Mouse (Mus musculus) intestine, embryonic 14.5 days (tissue): ENCODE data around the gene Miox. TPM values are rescaled to one million over a fixed set of nuclear protein-coding genes. Genes with fewer than 3 reads are reported as not detected.

ENCODE experiments used
- ATAC-seq: fragments of 200-750 bp; cut with Nextera tagmentation; replicated peaks from 2 replicates; pipeline ENCODE4 v1.8.0; 2017; ENCODE audit warnings: low read depth, moderate number of reproducible peaks, moderate TSS enrichment, moderate library complexity; ENCODE audit not compliant: low FRiP score, low TSS enrichment
- DNase-seq: peaks from one replicate; pipeline ENCODE4 v3.0.0-alpha.2; 2018; ENCODE audit warnings: low spot score
- H3K27ac ChIP-seq: fragments of 300-500 bp; sonication (generic); 2 replicates; pipeline ENCODE4 v1.5.1; 2014; ENCODE audit warnings: low read depth, mild to moderate bottlenecking, control low read depth
- H3K27me3 ChIP-seq: fragments of 300-500 bp; sonication (generic); replicated peaks from 2 replicates; pipeline ENCODE4 v1.6.1; 2014; ENCODE audit warnings: low read length, control low read depth; ENCODE audit not compliant: control insufficient read depth, insufficient read depth
- H3K36me3 ChIP-seq: fragments of 300-500 bp; sonication (generic); 2 replicates; pipeline ENCODE4 v1.6.1; 2014; ENCODE audit warnings: low read length, control low read depth; ENCODE audit not compliant: control insufficient read depth, insufficient read depth
- H3K4me1 ChIP-seq: fragments of 300-500 bp; sonication (generic); replicated peaks from 2 replicates; pipeline ENCODE4 v1.6.1; 2014; ENCODE audit warnings: low read length, control low read depth, mixed read lengths; ENCODE audit not compliant: control insufficient read depth, insufficient read depth
- H3K4me2 ChIP-seq: fragments of 300-500 bp; sonication (generic); 2 replicates; pipeline ENCODE4 v1.6.1; 2014; ENCODE audit warnings: low read length
- H3K4me3 ChIP-seq: fragments of 300-500 bp; sonication (generic); 2 replicates; pipeline ENCODE4 v1.5.1; 2014; ENCODE audit warnings: low read depth, low read length, control low read depth, mixed read lengths
- H3K9ac ChIP-seq: fragments of 300-500 bp; sonication (generic); 2 replicates; pipeline ENCODE4 v1.6.1; 2014; ENCODE audit warnings: mild to moderate bottlenecking, low read length
- H3K9me3 ChIP-seq: fragments of 300-500 bp; sonication (generic); 2 replicates; pipeline ENCODE4 v1.6.1; 2016; ENCODE audit warnings: low read length, control low read depth; ENCODE audit not compliant: control insufficient read depth
- WGBS: fragments of 180-500 bp; shearing (Covaris S2); extraction: QIAGEN DNeasy Blood & Tissue Kit; methylation state at CpG from one replicate; pipeline ENCODE4 v1.1.7; 2014; 5-methylcytosine and 5-hydroxymethylcytosine counted together
- polyA plus RNA-seq: library from polyadenylated mRNA; unstranded; fragments of >200 nt; fragmentation: Nextera tagmentation; extraction: Ambion mirVana; gene quantifications from 2 replicates; pipeline ENCODE4 v1.2.1, GENCODE M21; 2014

Gene Miox
- polyA plus RNA-seq, 1 experiment from 2014 or later = not detected

DNA sequence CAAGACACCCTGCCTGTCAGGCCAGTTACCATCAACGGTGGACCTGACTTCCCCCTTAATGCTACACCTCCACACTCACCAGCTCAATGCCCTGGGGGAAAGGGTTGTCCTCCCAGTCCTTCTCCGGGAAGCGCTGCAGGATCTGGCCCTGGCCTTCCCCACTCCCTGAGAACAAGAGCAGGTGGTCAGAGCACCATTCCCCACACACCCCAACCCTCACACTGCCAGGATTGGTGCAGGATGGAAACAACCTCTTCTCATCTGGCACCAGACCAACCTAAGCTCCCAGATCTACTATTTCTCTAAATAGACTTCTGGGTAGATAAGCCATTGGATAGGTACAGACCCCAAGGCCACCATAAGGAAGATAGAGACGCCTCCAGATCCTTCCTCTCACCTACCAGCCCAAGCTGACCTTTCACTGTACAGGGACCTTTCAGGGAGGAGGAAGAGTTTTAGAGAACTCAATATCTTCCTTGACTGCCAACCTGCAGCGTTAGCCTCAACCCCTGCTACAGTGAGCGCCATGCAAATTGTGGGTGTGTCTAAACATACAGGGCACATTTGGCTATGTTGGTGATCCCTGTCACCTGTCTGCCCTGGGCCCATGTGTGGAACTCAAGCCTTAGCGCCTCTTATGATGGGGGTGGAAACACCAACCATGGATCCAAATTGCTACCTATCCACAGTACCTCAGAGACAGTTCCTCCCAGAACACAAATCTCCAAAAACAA is 25.6 kb upstream of the Miox start:
- 85% methylated on average over 7 of the region's 7 CpGs for WGBS
- Histone ChIP-seq H3K9me3 (no peaks in the 10 kb centered on the region), H3K4me3 (no peak overlapping the region), H3K27ac (no peak overlapping the region), H3K36me3 (peaks cover 30% of the 10 kb centered on the region), H3K27me3 (no peaks in the 10 kb centered on the region), H3K4me1 (peaks cover 11% of the 10 kb centered on the region), H3K4me2 (no peak overlapping the region), H3K9ac (no peak overlapping the region)
- ATAC-seq (no peak), DNase-seq (no peak)

DNA sequence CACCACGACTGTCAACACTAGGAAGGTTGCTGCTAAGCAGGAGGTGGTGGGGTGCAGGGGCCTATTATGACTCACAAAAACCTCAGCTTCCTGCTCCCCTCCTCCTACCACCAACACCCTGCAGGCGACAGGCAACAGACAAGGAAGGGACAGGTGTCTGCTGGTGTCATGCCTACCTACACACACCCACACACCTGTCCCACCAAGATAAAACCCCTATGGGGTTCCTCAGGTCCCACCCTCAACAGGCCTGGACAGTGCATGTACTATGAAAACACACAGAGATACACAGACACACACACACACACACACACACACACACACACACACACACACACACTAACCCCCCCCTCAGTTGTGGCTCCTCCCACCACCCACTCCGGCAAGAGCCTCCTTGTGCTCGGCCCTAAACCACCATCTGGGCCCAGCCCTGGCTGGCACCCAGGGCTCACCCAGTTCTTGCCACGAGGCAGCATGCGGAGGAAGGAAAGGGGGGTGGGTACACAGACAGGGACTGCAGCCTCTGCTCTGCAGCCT is 24.2 kb upstream of the Miox start:
- H3K9ac ChIP-seq = no peak overlapping the region
- H3K9me3 ChIP-seq = no peaks in the 10 kb centered on the region
- no peak overlapping the region for H3K4me3 ChIP-seq
- no peak for ATAC-seq
- H3K27me3 ChIP-seq = no peaks in the 10 kb centered on the region
- DNase-seq = no peak
- peaks cover 16% of the 10 kb centered on the region for H3K36me3 ChIP-seq
- 76% methylated on average over 6 of the region's 6 CpGs for WGBS
- H3K4me2 ChIP-seq = no peak overlapping the region
- H3K27ac ChIP-seq = no peak overlapping the region
- peaks cover 19% of the 10 kb centered on the region for H3K4me1 ChIP-seq

DNA sequence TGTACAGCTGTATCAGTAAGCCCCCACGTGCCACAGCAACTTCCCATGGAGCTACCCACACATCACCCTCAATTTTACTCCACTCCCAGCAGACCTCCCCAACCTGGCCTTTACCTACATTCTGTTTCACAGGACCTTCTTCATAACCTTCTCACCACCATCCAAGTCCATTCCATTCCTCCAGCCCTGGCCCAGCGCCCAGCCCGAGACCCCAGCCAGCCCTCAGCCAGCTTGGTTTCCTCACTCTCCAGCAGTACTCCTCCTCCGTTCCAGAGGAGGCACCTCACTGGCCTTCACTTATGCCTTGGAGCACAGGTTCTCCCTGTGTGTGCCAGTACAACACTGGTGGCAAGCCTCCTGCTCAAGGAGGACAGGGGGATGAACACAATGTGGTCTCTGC is 20.8 kb upstream of the Miox start:
- no peak overlapping the region for H3K4me2 ChIP-seq
- H3K36me3 ChIP-seq = no peaks in the 10 kb centered on the region
- DNase-seq = no peak
- peaks cover 19% of the 10 kb centered on the region for H3K4me1 ChIP-seq
- H3K9me3 ChIP-seq = no peaks in the 10 kb centered on the region
- no peak overlapping the region for H3K27ac ChIP-seq
- 68% methylated on average over 4 of the region's 4 CpGs for WGBS
- no peak for ATAC-seq
- H3K4me3 ChIP-seq = no peak overlapping the region
- H3K9ac ChIP-seq = no peak overlapping the region
- H3K27me3 ChIP-seq = no peaks in the 10 kb centered on the region

DNA sequence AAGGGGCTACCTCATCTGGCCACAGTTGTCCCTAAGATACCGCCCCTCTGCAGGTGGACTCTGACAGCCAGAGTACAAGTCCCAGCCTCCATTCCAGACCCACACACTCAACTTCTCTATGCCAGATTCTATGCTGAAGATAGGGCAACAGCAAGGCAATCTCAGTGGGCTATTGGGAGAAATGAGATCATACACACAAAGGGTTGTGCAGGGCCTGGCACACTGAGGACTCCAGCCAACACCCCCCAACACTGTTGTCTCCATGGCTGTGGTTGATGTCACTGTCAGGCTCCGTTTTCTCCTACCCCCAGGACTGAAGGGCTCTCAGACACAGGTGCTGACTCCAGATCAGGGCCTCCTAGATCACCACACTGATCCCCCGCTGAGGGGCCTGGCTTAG is 20.1 kb upstream of the Miox start:
- no peaks in the 10 kb centered on the region for H3K27me3 ChIP-seq
- H3K9me3 ChIP-seq = no peaks in the 10 kb centered on the region
- peak overlapping the region; percentile 98 for H3K4me3 ChIP-seq
- 34% methylated on average over 3 of the region's 3 CpGs for WGBS
- no peaks in the 10 kb centered on the region for H3K36me3 ChIP-seq
- DNase-seq = no peak
- ATAC-seq = no peak
- H3K4me2 ChIP-seq = peak overlapping the region; percentile 84
- H3K27ac ChIP-seq = no peak overlapping the region
- H3K9ac ChIP-seq = peak overlapping the region; percentile 83
- H3K4me1 ChIP-seq = peaks cover 19% of the 10 kb centered on the region

DNA sequence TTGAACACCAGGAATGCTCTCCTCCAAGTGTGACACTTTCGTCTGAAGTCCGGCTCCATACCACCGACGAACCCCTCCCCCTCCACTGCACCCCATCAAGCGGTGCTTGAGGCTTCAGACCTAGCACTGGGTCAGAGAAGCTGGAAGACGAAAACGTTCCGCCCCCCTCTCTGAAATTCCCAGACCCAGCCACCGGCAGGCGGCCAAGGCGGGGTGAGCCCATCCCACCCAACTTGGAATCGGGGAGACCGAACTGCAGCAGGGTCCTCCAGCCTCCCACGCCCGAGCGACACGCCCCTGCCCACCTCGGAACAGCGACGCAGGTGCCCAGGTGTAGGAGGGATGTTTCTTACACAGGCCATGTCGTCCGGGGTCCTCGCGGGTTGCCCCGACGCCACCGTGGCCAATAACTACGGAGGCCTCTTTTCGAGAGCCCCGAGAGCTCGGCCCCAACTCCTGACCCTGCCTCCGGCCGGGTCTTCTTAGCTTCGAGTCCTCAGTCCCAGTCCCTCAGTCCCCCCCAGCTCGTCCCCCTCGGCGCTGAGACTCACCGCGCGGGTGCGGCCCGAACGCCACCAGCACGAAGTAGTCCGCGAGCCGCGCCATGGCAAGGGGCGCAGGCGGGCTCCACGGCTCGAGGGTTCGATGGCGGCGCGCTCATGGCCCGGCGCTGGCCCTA is 19.5 kb upstream of the Miox start:
- H3K4me2 ChIP-seq = peak overlapping the region; percentile 84
- H3K4me1 ChIP-seq = peaks cover 19% of the 10 kb centered on the region
- H3K9ac ChIP-seq = peak overlapping the region; percentile 83
- peak; percentile 49 for ATAC-seq
- H3K27ac ChIP-seq = no peak overlapping the region
- under 1% methylated on average over 56 of the region's 58 CpGs for WGBS
- H3K4me3 ChIP-seq = peak overlapping the region; percentile 98
- H3K36me3 ChIP-seq = no peaks in the 10 kb centered on the region
- H3K27me3 ChIP-seq = no peaks in the 10 kb centered on the region
- peak; percentile 73 for DNase-seq
- no peaks in the 10 kb centered on the region for H3K9me3 ChIP-seq

DNA sequence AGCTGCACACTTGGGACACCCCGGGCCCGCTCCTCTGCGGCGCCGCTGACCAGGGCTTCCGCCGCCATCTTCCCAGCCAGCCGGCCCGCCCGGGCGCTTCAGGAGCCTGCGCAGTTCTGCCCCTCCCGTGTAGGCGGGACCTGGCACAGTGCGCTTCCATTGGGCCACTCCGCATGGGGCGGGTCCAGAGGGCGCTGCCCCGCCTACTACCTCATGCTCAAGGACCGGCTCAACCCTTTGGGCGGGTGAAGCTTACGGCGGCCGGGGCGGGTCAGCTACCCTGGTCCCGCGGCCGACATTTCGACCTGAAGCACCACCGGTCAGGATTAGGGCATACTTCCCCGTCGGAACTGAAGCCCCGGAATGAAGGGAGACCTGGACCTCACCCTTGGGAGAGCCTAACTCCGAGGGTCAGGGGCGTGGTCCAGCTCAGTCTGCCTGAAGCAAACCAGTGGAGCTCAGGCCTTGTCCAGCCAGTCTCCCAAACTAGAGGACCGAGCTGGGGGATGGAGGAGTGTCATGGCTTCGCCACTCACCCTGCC is 18.9 kb upstream of the Miox start, which contains the start of gene Sbf1:
TSS of gene Sbf1 (minus strand) at position 122 of the 542 bp plus-strand sequence.
- Histone ChIP-seq H3K4me3 (peak within 1 kb of the TSS; percentile 98), H3K4me1 (peaks cover 16% of the 10 kb centered on the region), H3K4me2 (peak within 1 kb of the TSS; percentile 84), H3K27me3 (no peaks in the 10 kb centered on the region), H3K9ac (peak within 1 kb of the TSS; percentile 83), H3K27ac (no peak within 1 kb of the TSS), H3K36me3 (no peaks in the 10 kb centered on the region), H3K9me3 (no peaks in the 10 kb centered on the region)
- peak; percentile 92 for DNase-seq
- ATAC-seq = peak; percentile 100
- 1% methylated on average over 37 of the region's 37 CpGs for WGBS

DNA sequence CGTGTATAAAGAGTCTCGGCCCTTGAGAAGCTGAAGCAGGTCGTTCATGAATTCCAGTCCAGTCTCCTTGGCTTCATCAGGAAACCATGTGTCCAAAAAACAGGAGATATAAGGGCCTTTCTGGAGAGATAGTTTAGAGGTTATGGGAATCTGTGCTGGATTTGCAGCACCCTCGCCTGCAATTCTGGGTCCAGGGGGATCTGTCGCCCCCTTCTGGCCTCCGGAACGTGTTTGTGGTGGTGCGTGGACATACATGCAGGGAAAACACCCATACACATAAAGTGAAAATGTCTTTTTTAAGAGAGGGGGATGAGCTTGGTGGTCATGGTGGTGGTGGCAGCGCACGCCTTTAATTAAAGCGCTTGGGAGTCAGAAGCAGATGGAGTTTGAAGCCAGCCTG is 18.1 kb upstream of the Miox start:
- Histone ChIP-seq H3K36me3 (no peaks in the 10 kb centered on the region), H3K9me3 (no peaks in the 10 kb centered on the region), H3K27me3 (no peaks in the 10 kb centered on the region), H3K4me1 (peaks cover 16% of the 10 kb centered on the region), H3K4me3 (no peak overlapping the region), H3K27ac (no peak overlapping the region), H3K4me2 (no peak overlapping the region), H3K9ac (no peak overlapping the region)
- 68% methylated on average over 11 of the region's 11 CpGs for WGBS
- ATAC-seq (no peak), DNase-seq (no peak)

DNA sequence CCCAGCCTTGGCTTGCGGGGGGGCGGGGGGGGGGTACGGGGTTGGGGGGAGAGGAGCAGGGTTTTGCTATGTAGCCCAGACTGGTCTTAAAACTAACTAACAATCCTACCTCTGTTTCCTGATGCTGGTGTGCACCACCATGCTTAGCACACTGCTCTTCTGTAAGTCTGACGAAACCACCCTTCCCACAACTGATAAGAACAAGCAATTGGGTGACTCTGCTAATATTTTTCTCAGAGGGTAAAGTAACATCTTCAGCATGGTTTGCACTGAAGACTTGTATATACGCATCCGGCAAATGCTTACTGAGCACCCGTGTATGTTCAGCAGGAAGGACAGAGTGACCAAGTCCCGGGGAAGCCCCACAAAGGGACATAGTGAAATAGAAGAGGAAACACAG is 12.9 kb upstream of the Miox start:
- no peak for ATAC-seq
- no peak overlapping the region for H3K27ac ChIP-seq

More for the DNA sequence above, 12.9 kb upstream of the Miox start:
- Histone ChIP-seq H3K9me3 (no peaks in the 10 kb centered on the region), H3K4me1 (no peaks in the 10 kb centered on the region), H3K36me3 (no peaks in the 10 kb centered on the region), H3K27me3 (0 out of 2 replicates have a peak, but pooled peaks cover 13% of the 10 kb centered on the region), H3K4me2 (no peak overlapping the region), H3K9ac (no peak overlapping the region), H3K4me3 (no peak overlapping the region)
- DNase-seq = no peak
- 74% methylated on average over 8 of the region's 8 CpGs for WGBS
